ENCODE assay signal across 27 mouse cellular contexts in the genomic region with DNA sequence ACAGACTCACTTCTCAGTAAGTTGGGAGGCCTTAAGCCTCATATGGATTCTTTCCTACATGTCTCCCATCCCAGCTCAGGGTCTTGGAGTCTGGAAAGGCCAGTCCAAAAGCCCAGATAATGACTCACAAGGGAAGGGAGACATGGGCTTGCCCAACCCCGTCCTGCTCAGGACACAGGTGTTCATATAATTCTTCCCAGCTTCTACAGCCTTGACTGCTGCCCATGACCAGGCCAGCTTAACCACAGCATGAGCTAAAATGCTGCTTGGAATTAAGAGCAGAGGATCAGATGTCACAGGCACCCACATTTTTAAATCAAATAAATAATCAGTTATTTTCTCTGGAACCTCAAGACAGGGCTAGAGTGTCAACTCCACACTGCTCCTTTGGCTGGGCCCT.
"Had no signal": no experiment of that assay in that cellular context is flagged by ENCODE, and none has a peak within 500 bp of the region (broad histone marks: within the 10 kb centered on the region; RNA-seq: fewer than 3 reads in every experiment).

No protein-coding gene starts in this region.

- H3K9me3 ChIP-seq: heart, embryonic 10.5 days; heart, embryonic 13.5 days; heart, embryonic 15.5 days; intestine, embryonic 15.5 days; kidney, embryonic 15.5 days; limb, embryonic 13.5 days; limb, embryonic 15.5 days; liver, embryonic 13.5 days; liver, embryonic 15.5 days had no signal

- H3K4me2 ChIP-seq: heart, embryonic 13.5 days; heart, embryonic 15.5 days; hindbrain, embryonic 14.5 days; intestine, embryonic 15.5 days; kidney, embryonic 15.5 days; limb, embryonic 13.5 days; limb, embryonic 15.5 days; liver, embryonic 13.5 days; liver, embryonic 15.5 days had no signal

- H3K27ac ChIP-seq: heart, embryonic 13.5 days; heart, embryonic 15.5 days; hindbrain, embryonic 14.5 days; intestine, embryonic 15.5 days; kidney, embryonic 15.5 days; kidney, postnatal 0 days; limb, embryonic 13.5 days; limb, embryonic 15.5 days; liver, embryonic 13.5 days; liver, embryonic 15.5 days had no signal

- H3K36me3 ChIP-seq: intestine, embryonic 15.5 days; liver, embryonic 13.5 days; liver, embryonic 15.5 days had no signal

- H3K9ac ChIP-seq: heart, embryonic 13.5 days; heart, embryonic 15.5 days; hindbrain, embryonic 14.5 days; intestine, embryonic 15.5 days; kidney, embryonic 15.5 days; limb, embryonic 13.5 days; limb, embryonic 15.5 days; liver, embryonic 13.5 days; liver, embryonic 15.5 days; liver, postnatal 0 days had no signal

- H3K4me3 ChIP-seq: heart, embryonic 10.5 days; heart, embryonic 13.5 days; heart, embryonic 15.5 days; intestine, embryonic 15.5 days; kidney, embryonic 15.5 days; limb, embryonic 13.5 days; limb, embryonic 15.5 days; liver, embryonic 13.5 days; liver, embryonic 15.5 days had no signal

- ATAC-seq: hindbrain, embryonic 16.5 days; inflammation-experienced regulatory T-cells, adult 6 months; intestine, embryonic 15.5 days; intestine, postnatal 0 days; liver, postnatal 0 days had no signal

- H3K4me1 ChIP-seq: intestine, embryonic 15.5 days; liver, embryonic 13.5 days; liver, embryonic 15.5 days had no signal

- H3K27me3 ChIP-seq: heart, embryonic 13.5 days; heart, embryonic 15.5 days; intestine, embryonic 15.5 days; kidney, embryonic 15.5 days; limb, embryonic 13.5 days; limb, embryonic 15.5 days; liver, embryonic 15.5 days had no signal

- DNase-seq: gastrocnemius, postnatal 14 days; gastrocnemius, postnatal 36 days; heart, adult 18-20 months; heart, postnatal 14 days; heart, postnatal 36 days; kidney, adult 18-20 months; kidney, adult 9 months; kidney, postnatal 14 days; kidney, postnatal 36 days; layer of hippocampus, adult 9-11 months; layer of hippocampus, postnatal 36 days; left cerebral cortex, postnatal 4 days; liver, embryonic 13.5 days; liver, postnatal 0 days had no signal
